Mouse (Mus musculus) WW6 (cell line): Measurements from ENCODE around the gene Caprin2.

Source experiments
- DNase-seq: peaks from one replicate; pipeline ENCODE4 v3.0.0-alpha.2; 2013; ENCODE audit warnings: low read depth, low spot score

Caprin2 gene

GRCm38 (mm10) chr6:148841760-148842159 lies 54.3 kb downstream of the Caprin2 start:
- DNase-seq: no peak

GRCm38 (mm10) chr6:148838460-148838859 lies 57.6 kb downstream of the Caprin2 start:
- DNase-seq: no peak

- no peak for DNase-seq
Observed at GRCm38 (mm10) chr6:148831728-148832121, 64.3 kb downstream of the Caprin2 start.

- peak; percentile 86 for DNase-seq
Observed at GRCm38 (mm10) chr6:148830748-148831727, 65.0 kb downstream of the Caprin2 start, which contains the start of gene Ipo8. Ipo8 (minus strand) TSS chr6:148831467.

- DNase-seq: no peak
Observed at GRCm38 (mm10) chr6:148830355-148830747, 65.7 kb downstream of the Caprin2 start.

- no peak for DNase-seq
Observed at GRCm38 (mm10) chr6:148826119-148826518, 69.9 kb downstream of the Caprin2 start.

- no peak for DNase-seq
Observed at GRCm38 (mm10) chr6:148818624-148819343, 77.3 kb downstream of the Caprin2 start.

GRCm38 (mm10) chr6:148816751-148817150 lies 79.3 kb downstream of the Caprin2 start:
- no peak for DNase-seq

- DNase-seq: no peak
Observed at GRCm38 (mm10) chr6:148811117-148811516, 84.9 kb downstream of the Caprin2 start.

- DNase-seq: no peak
Observed at GRCm38 (mm10) chr6:148799773-148800172, 96.3 kb downstream of the Caprin2 start.

- no peak for DNase-seq
Observed at GRCm38 (mm10) chr6:148795145-148795544, 100.9 kb downstream of the Caprin2 start.
